Mouse (Mus musculus) natural killer cell, adult 2 months (primary cell): Measurements from ENCODE around the gene Cdc42.

Experiments used
- DNase-seq, 2 experiments: peaks; one replicate each; pipeline ENCODE4 v3.0.0; 2022; ENCODE audit warnings: low spot score in 2 of 2

The Cdc42 gene

GRCm38 (mm10) chr4:137316027-137316770, 41.3 kb downstream of the Cdc42 start:
- DNase-seq = no peak

GRCm38 (mm10) chr4:137315061-137315460, 42.5 kb downstream of the Cdc42 start:
- no peak for DNase-seq

DNA sequence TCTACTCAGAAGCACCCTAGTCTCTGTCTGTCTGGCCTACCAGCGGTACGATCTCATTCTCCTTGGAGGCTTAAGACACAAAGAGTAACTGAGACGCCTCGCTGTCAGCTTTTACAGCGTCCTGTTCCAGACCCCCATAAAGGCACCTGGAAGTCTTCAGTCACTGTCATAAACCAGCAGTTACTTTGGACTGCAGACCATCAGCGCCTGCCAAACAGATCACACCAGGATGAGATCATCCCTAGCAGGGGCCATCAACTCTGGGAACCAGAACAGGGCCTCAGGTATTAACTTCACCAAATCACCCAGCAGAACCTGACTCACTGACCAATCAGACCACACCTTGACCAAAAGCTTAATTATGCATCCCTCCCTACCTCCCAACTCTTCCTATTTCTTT, 43.0 kb downstream of the Cdc42 start:
- DNase-seq = no peak

- DNase-seq = no peak
Observed at GRCm38 (mm10) chr4:137313511-137313910, 44.0 kb downstream of the Cdc42 start.

DNA sequence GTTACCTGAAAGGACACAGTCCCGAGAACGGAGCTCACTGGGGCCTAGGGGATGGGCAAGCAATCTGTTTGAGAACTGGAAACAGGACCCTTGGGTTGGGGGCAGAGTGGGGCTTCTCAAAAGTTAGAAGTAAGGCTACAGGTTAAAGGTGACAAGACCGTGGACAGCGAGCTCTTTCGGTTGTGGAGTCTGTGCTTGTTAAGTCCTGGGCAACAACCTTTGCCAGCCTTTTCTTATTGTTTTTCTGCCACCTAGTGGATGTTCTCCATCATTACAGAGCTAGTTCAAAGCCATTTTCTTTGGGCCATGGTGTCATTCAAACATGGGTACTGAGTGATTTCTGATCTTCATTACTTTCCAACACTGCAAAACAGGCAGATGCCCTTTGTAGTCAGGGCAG, 49.1 kb downstream of the Cdc42 start:
- DNase-seq = peak in 1 of 2 experiments; percentile 8

DNA sequence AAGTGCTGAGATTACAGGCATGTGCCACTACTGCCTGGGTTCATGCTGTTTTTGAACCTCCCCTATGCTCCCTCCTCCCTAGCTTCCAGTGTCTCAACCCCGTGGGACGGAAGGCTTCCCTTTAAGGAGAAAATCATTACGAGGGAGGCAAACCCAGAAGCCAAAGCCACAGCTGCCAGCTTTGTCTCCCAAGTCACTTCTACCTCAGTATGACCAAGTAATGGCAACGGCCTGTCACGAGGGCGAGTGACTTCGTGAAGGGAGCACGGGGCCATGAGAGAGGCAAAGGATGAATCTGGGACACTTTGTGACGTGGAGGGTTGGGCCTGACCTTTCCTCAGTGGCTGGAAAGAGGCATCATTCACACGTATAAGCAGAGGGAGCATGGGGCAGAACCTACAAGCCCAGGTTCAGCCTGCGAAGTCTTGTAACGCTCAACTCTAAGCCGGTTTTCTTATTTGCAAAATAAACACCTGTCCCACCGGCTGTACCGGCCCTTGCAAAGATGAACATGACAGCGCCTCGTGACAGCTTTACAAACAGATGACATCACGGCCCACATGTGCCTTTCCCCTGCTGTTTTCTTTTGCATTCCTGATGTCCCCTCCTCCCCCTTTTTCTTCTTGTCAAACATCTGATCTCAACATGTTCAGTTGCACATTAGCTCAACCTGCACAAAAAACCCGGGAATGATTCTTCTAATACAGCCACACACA, 50.4 kb downstream of the Cdc42 start:
- DNase-seq = no peak

- no peak for DNase-seq
Observed at GRCm38 (mm10) chr4:137306577-137306888, 51.0 kb downstream of the Cdc42 start.

- DNase-seq = no peak
Observed at GRCm38 (mm10) chr4:137305831-137306576, 51.5 kb downstream of the Cdc42 start.

- DNase-seq = no peak
Observed at GRCm38 (mm10) chr4:137305066-137305465, 52.5 kb downstream of the Cdc42 start.

- DNase-seq = no peak
Observed at GRCm38 (mm10) chr4:137304106-137304505, 53.4 kb downstream of the Cdc42 start.

- DNase-seq = no peak
Observed at GRCm38 (mm10) chr4:137301635-137302034, 55.9 kb downstream of the Cdc42 start.

DNA sequence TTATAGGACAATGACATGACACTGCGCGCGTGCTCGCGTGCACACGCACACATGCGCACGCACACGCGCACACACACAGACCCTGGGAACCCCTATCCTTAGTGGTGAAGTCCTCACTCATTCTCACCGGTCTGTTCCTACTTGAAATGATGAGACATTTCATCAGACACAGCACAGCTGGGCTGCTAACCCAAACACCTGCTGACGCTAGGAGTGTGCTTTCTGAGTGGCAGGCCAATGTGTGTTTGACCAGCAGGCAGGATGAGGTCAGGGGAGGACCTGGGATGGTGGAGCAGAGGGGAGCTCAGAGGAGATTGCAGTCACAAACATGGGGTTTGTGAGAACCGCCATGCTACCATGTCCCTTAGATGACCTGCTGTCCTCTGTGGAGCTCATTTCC, 57.3 kb downstream of the Cdc42 start:
- no peak for DNase-seq

DNA sequence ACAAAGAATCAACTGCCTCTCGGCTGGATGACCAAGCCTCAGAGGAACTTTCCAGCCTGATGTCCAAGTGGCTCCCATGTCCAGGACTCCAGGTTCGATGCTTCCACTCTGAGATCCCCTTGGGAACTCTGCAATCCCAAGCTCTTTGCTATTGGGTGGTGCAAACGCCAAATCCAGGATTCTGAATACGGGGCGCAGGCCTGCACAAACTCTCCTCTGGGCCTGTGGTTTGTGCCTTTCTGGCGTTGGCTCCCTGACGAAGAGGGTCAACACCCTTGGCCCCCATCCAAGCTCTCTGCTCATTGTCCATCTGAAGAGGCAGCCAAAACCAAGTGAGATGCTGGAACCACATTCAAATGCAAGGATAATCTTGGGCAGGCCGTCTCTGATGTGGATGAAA, 59.1 kb downstream of the Cdc42 start:
- no peak for DNase-seq

DNA sequence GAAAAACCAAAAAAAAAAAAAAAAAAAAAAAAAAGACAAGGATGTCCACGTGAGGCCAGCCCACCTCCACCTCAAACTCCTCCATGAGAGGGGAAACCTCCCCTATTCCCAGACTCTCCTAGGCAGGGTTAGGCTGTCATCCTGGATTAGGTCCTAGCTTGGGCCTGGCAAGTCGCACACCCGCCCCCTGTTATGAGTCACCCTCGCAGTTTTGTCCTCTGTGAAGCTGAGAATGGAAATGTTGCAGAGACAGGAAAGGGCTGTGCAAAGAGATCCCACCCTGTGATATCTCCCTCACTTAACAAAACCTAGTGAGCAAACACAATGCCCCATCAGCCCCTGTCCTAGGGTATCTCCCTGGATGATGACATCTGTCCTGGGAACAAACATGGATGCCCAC, 59.9 kb downstream of the Cdc42 start:
- DNase-seq = no peak

GRCm38 (mm10) chr4:137294951-137295350, 62.6 kb downstream of the Cdc42 start:
- no peak for DNase-seq

GRCm38 (mm10) chr4:137294474-137294873, 63.0 kb downstream of the Cdc42 start:
- DNase-seq = no peak

DNA sequence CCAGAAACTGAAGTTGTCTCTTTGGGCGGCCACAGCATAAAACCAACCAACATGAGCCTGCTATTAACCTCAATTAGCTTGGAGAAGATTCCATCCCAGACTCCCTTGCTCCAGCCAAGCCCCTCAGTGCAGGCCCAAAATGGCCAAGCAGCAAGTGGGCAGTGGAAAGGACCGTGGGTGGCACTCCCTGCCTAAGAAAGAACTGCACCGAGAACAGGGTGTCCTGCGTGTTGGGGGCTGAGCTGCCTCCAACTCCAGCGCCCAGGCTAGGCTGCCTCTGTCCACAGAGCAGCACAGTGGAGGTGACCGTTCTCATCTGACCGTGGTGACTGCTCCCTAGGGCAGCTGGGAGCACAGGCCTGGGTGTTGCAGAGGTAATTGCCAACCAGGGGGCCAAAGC, 63.5 kb downstream of the Cdc42 start:
- DNase-seq = no peak

GRCm38 (mm10) chr4:137292625-137293024, 64.9 kb downstream of the Cdc42 start:
- DNase-seq = no peak

- no peak for DNase-seq
Observed at GRCm38 (mm10) chr4:137290250-137290649, 67.3 kb downstream of the Cdc42 start.

GRCm38 (mm10) chr4:137289701-137290100, 67.8 kb downstream of the Cdc42 start:
- no peak for DNase-seq

GRCm38 (mm10) chr4:137287818-137288217, 69.7 kb downstream of the Cdc42 start:
- peak in 1 of 2 experiments; percentile 29 for DNase-seq

GRCm38 (mm10) chr4:137287206-137287605, 70.3 kb downstream of the Cdc42 start:
- DNase-seq = no peak

- DNase-seq = no peak
Observed at GRCm38 (mm10) chr4:137286662-137286953, 70.9 kb downstream of the Cdc42 start.
